Mouse (Mus musculus): ENCODE results near the gene Rps21.

DNA sequence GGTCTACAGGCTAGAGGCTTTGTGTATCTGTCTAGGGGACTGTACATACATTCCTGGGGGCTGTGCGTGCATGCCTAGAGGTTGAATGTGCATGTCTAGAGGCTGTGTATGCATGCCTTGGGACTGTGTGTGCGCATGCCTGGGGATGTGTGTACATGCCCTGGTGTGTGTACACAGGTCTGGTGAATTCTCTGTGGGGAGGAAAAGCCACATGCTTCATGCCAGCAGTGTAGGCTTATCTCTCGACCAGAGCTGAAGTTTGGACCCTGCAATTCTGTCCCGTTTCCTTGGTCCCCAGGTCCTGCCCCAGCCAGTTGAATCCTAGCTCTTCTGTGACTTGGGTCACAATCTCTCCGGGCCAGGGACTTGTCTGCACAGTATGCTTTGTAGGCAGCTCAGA lies 34.4 kb downstream of the Rps21 start:
- TF ChIP-seq CTCF (IDR thresholded peaks at IDR 0.05; ENCODE audit: low read depth, low read length) (no peak), GATA1 (IDR thresholded peaks at IDR 0.05; ENCODE audit: borderline replicate concordance, low read length) (no peak)
